Mouse (Mus musculus): Measurements from ENCODE around the gene Olfm2.
"Not testable (repeated sequence)": the region's sequence is repeated elsewhere in the genome, so short reads cannot be mapped to it uniquely, and the experiment has no call there.

Gene Olfm2

DNA sequence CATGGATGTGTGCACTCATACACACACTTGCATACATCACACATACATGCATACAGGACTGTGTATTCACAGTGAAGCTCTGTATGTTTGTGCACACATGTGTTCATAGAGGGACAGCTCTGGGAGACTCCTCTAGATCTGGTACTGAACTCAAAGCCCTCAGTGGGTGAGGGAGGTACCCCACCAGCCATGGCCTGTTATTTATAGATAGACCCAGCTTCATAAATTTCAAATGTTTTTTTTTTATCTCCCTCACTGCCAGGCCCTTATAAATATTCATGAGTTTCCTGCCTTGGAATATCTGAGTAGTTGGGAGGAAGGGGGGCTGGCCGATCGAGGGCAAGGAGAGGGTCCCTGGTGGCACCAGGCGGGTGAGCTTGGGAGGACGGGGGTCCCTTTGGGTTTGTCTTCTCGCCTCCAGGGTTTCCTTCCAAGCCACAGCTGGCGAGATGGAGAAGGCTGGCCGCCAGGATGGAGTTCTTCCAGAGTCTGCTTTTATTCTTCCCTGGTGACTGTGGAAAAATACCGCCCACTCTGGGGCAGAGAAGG is 42.2 kb downstream of the Olfm2 start:
- DNase-seq (ENCODE audit: inconsistent age in 2 of 2, low spot score in 1 of 2): no peak

DNA sequence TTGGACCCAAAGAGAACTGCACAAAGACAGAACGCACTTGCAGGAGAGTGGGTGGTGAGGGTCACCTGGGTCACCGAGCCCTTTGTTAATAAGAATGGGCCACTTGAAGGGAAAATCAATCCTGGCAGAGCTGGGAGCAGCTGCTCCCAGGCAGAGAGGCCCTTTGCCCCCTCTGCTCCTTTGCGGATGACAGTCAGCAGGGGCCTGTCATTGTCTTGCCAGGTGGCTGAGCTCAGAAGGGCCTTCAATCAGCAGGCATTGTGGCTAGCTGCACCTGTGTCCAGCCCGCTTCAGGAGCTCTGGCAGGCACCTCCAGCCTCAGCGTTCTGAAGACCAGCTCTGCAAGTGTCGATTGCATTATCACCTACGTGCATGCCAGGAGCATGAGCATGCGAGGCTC is 48.7 kb downstream of the Olfm2 start:
- no peak for DNase-seq (ENCODE audit: inconsistent age in 2 of 2, low spot score in 1 of 2)

DNA sequence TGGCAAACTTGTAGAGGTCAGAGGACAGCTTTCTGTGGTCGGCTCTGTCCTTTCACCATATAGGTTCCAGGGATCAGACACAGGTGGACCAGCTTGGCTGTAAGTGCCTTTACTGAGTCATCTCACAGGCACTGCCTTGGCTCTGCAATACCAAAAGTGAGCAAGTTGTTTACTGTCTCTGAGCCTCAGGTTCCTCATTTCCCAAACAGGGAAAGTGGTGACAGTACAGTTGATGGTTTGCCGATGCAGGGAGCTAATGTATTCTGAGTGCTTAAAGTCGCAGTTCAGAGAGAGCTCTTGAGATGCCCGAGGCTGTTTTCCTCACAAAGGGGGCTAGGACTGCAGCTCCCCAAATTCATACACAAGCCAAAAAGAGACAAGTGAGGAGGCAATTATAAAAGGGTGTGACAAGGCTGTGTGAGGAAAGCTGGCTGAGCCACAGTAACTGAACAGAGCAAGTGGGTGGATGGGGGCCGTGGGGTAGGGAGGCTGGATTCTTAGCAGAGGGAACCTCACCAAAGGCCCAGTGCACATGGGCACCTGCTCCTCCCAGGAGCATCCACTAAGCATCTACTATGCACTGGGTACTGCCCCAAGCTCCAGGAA is 49.9 kb downstream of the Olfm2 start:
- no peak for DNase-seq (ENCODE audit: inconsistent age in 2 of 2, low spot score in 1 of 2)

DNA sequence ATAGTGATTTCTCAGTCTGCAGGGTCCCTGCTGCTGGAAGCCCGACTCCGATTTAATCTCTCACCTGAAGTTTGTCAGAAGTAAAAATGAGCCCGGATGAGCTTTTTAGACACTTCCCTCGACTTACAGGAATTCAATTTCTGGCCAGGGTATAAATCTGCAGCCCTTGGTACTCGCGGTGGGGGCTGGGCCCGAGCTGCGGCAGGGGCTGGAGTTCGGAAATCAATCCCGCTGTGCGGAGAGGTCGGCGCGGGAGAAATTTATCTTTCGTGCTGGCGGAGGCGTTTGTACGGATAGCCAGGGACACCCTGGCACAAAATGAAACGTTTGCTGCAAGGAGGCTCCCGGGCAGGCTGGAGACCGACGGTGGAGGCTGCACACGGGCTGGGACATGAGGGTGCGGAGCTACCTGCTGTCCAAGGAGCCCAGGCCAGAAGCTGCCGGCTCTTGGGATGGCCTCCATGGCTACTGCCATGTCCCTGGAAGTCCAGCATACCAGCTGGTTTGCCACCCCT is 51.4 kb downstream of the Olfm2 start:
- peak; percentile 41 to 74 for DNase-seq (ENCODE audit: inconsistent age in 2 of 2, low spot score in 1 of 2)

DNA sequence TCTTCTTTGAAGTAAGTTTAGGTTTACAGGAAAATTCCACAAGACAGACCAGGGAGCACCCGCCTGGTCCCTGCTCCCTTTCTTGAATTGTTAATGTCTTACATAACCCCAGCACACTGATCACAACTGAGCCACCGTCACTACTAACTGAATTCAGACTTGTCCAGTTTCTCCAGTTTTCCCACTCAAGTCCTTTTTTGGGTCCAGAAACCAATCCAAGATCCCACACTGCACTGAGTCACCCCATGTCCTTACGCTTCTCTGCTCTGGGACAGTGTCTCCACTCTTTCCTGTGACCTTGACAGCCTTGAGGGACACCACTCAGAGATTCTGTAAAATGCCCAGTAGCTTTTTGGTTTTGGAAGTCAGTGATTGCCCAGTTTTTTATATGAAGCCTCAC is 53.3 kb downstream of the Olfm2 start:
- DNase-seq (ENCODE audit: inconsistent age in 2 of 2, low spot score in 1 of 2): peak; percentile 27 to 64

DNA sequence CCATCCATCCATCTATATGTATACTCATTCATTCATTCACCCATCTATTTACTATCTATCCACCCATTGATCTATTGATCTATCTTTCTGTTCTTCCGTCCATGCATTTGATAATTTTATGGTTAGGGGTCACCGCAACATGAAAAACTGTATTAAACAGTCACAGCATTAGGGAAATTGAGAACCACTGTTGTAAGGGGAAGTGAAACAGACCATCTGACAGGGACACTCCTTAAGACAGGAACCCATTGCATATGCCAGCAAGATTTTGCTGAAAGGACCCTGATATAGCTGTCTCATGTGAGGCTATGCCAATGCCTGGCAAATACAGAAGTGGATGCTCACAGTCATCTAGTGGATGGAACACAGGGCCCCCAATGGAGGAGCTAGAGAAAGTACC is 55.7 kb downstream of the Olfm2 start:
- not testable (repeated sequence) for DNase-seq (ENCODE audit: inconsistent age in 2 of 2, low spot score in 1 of 2)

DNA sequence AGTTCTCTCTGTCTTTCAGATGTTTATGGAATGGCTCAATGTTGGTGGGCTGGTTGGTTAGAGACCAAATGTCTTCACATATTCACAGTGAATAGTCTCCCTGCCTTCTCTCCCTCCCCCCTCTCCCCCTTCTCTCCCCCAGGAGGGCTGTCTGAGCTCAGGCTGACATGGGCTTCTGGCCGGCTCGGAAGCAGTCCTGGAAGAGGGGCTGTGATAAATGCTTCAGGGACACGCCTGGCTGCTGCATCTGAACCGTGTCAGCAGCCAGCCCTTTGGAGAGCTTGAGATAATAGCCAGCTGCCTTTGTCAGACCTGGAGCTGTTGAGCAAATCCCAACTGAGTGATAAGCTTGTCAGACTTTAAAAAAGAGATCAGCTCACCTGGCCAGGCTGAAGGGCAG is 56.2 kb downstream of the Olfm2 start:
- peak in 1 of 2 experiments; percentile 33 for DNase-seq (ENCODE audit: inconsistent age in 2 of 2, low spot score in 1 of 2)

DNA sequence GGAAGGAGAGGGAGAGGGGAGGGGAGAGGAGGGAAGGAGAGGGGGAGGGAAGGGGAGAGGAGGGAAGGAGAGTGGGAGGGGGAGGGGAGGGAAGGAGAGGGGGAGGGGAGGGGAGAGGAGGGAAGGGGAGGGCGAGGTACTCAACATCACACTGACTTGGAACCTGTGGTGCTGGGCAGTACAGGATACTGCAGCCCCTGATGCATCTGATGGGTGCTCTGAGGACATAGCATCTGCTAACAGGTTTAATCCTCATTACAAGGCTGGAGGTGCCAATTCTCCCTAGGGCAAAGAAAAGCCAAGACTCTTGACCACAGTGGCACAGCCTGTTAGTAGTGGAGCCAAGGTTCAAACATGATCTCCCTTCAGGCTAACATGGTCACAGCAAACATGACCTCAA is 56.7 kb downstream of the Olfm2 start:
- DNase-seq (ENCODE audit: inconsistent age in 2 of 2, low spot score in 1 of 2): no peak

DNA sequence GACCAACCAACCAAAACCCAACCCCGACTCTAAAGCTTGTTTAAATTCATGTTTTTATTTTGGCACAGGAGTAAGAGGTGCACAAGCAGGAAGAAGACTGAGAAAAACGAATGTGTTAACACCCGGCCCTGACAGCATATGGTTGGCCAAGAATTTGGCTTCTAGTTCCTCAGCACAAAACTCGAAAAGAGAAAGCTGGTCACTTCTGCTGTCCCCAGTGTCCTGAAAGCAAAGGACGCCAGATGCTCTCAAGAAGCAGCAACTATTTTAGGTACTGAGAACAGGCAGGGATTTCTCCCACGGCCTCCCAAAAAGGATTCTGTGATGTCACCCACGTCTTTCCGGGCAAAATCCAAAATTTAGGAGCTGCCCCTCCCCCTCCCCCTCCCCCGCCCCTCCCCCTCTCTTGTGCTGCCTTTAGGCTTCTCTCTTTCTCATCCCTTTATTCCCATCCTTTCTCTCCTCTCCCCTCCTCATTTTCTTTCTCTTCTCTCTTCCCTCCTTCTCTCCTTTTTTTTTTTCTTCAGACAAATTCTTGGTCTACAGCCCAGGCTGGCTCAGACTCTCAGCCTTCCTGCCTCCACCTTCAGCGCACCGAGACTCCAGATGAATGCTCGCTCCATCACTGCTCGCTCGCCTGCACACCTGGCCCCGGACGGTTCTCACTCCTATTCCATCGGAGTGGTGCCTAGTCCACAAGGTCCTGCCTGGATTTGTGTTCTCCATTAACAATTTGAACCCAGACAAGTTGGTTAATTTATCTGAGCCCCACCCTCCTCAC is 60.9 kb downstream of the Olfm2 start:
- no peak for DNase-seq (ENCODE audit: inconsistent age in 2 of 2, low spot score in 1 of 2)

DNA sequence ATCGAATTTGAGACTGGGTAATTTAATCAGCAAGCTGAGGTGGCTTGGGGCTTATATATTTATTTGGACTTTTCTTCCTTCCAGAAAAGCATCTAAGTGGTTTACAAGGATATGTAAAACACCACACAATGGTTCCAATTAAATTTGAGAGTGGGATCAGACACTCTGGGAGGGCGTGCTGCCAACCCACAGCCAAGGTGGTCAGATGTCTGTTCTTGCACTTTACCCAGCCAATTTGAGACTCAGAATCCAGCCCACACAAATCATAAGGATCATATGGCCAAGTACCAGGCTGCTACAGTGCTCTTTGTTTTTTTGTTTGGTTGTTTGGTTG is 63.8 kb downstream of the Olfm2 start:
- no peak for DNase-seq (ENCODE audit: inconsistent age in 2 of 2, low spot score in 1 of 2)

DNA sequence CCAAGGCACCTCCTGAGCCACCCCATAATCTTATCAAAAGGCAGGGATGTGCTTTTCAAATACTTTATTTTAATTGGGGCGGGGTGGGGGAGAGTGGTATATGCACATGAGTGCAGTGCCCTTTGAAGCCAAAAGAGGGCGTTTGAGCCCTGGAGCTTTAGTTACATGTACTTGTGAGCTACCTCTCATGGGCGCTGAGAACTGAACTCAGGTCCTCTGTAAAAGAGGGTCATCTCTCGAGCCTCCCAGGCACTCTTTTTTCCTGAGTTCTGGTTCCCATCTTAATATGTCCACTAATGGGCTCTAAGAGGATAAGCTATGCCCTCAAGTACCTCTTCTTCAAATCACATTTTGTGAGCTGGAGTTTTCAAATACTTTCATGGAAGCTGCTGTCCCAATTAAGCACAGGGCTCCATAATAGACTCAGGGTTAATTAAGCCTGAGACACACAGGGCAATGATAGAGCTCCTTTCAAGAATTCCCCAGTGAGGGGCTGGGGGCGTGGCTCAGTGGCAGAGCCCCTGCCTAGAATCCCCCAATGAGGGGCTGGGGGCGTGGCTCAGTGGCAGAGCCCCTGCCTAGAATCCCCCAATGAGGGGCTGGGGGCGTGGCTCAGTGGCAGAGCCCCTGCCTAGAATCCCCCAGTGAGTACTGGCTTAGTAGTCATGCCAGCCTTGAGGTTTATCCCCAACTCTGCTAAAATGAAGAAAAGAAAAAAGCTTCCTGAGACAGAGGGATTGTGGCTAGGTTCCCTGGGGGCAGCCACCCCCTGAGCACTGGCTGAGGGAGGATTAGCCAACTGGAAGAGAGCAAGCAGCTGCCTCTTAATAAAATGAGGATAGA is 64.4 kb downstream of the Olfm2 start:
- DNase-seq (ENCODE audit: inconsistent age in 2 of 2, low spot score in 1 of 2): no peak

DNA sequence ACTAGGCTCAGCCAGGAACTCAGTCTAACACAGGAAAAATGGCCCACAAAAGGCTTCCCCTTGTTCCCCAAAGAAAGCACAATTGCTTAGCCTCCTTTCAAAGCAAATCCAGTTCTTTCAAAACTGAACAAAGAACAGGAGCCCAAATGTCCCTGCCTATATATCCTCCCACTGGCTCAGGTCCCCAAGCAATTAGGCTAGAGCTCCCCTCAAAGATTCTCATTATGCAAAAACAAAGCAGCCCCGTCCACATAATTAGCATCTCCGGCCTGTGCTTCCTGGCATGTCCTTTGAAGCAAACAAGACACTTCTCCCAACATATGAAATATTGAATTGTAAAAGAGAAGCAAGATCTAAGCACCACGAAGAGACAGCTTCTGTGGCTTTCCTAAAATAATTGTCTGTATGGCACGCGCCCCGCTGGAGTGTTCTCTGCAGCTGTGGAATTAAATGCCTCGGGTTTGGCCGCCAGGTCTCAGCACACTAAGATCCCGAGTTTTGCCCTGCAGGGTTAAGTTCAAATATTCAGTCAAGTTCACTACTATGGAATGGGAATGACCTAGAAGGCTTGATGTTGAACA is 65.7 kb downstream of the Olfm2 start:
- DNase-seq (ENCODE audit: inconsistent age in 2 of 2, low spot score in 1 of 2): no peak

DNA sequence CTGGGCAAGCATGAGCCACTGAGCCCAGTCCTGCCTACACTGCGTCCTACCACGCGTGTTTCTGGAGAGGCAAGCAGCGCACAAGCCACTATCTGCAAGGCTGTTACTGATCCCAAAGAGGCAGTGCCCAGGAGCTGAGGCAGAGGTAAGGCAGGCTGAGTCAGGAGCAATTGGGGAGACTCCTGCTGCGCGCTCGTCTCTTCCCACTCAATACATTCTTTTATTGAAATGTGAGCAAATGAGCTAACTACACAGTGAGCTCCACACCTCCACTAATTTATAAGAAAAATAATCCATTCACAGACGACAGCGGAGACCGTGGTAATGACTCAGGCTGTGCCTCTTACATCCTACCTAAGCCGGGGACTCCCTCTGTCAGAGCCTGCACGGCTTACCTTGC is 68.3 kb downstream of the Olfm2 start:
- DNase-seq (ENCODE audit: inconsistent age in 2 of 2, low spot score in 1 of 2): no peak

DNA sequence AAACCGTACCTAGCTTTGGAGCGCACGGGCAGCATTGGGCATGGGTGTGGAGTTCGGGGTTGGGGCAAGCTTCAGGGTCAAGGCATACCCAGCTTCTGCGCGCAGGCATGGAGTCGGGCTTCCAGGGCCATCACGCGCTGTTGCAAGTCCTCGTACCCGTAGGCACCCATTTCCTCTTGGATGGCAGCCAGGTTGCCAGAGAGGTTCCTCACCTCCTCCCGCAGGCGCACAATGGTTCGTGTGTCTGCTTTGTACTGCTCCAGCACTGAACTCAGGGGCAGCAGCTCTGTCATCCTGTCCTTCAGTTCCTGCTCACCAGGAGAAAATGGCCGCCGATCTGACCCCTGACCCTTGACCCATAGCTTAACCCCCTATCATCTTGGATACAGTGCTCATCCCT is 74.1 kb downstream of the Olfm2 start:
- no peak for DNase-seq (ENCODE audit: inconsistent age in 2 of 2, low spot score in 1 of 2)

DNA sequence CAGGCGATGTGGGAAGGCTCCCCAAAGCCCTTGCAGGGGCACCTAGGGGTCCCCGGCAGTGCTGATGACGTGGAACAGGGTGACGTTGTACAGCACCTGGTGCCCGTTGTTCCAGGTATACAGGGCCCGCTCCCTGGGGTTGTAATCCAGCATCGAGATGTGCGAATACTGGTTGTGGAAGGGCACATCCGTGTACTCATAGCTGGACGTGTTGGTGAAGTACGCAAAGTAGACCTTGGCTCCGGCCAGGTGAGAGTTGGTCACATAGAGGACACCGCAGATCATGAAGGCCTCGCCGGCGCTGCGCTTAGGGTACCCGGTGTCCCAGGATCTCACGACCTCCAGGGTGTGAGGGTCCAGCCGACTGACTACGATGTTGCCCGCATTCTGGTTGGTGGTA is 78.1 kb downstream of the Olfm2 start:
- DNase-seq (ENCODE audit: inconsistent age in 2 of 2, low spot score in 1 of 2): no peak

DNA sequence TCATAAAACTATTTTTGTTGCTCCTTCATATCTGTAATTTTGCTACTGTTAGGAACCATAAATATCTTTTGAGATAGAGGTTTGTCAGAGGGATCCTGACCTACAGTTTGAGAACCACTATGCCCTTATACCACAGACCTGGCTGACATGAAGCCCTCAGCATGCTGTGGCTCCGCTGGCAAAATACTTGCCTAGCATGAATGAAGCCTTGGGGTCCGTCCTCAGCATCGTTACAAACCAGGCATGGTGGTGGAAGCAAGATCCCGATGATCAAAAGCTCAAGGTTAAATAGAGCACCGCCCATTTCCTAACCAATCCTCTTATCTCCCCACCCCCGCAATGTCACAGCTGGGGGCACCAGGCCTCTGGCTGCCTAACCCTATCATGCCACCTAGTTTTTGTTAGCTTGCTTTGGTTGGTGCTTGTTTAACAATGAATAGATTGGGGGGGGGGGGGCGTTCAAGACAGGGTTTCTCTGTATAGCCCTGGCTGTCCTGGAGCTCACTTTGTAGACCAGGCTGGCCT is 79.6 kb downstream of the Olfm2 start:
- DNase-seq (ENCODE audit: inconsistent age in 2 of 2, low spot score in 1 of 2): no peak

DNA sequence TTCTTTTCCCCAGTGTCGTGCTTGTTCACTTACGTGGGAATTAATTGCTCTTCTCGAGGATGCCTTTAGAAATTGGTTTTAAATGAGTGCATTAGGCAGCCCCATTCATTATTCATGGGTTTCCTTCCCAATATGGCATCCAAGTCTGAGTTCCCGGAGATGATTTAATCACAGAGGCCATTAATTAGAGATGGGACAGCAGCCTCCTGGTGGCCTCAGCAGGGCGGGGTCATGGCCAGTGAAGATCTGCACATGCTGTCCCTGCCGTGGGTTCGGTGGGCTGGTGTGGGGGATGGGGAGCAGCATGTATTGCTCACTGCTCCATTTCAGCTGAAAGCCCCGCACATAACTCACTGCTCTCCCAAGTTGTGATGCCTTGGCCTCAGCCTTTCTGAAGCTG is 80.2 kb downstream of the Olfm2 start:
- peak in 1 of 2 experiments; percentile 45 for DNase-seq (ENCODE audit: inconsistent age in 2 of 2, low spot score in 1 of 2)

DNA sequence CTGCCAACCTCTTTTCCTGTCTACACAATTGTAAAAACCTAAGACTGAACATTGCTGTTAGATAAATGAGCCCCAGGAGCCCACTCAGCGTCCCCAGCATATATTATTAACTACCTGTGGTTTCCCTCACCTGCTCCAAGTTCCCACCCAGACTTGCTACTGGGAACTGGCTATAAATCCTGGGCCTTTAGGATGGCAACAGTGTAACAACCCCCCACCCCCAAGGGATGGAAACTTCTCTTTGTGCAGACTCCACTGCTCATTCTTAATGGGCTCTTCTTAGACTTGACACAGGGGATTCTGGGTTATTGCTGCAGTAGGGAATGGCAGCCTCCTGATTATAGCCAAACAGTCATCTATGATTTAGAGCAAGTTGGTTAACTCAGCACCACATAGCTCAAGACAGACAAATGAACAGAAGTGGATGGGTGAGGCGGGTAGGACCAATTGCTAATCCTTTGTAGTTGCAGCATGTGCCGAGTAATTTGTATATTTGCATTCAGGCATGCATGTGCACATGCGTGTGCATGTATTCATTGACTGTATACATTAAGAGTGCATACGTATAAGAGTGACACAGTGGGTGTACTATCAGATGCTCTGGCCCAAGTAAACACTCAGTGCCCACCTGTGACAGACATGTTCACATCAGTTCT is 81.0 kb downstream of the Olfm2 start:
- DNase-seq (ENCODE audit: inconsistent age in 2 of 2, low spot score in 1 of 2): no peak

DNA sequence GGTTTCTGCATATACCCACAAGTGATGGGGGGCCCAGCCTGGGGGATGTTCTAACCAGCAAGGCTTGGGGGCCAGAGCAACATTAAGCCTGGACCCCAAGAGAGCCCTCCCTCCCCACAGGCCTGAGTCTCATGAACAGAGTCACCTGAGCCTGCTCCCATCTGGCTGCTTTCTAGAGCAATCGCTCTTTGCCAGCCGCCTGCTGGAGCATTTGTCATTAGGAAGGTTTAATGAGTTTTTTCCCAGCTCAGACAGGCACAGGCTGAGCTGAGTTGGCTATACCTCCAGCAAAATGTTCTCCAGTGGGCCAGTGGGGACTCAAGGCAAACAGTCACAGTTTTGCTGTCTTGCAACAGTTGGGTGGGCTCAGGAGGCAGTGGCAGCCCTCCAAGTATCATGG is 81.8 kb downstream of the Olfm2 start:
- DNase-seq (ENCODE audit: inconsistent age in 2 of 2, low spot score in 1 of 2): no peak

DNA sequence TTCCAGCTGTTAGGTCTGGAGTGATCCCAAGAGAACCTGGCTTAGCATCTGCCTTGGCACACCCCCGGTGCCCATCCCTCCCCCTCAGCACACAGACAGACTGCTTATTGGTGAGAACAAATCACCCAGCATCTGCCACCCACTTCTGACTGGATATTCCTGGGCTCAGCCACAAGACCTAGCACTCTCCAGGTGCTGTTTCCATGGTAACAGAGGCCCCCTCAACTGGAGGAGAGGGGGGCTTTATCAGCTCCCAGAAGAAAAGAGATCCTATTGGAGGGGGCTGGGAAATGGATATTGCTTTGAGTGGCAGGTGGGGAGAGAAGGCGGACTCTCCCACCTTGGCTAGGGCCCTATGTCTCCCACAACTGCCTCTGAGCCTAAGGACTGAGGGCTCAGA is 82.2 kb downstream of the Olfm2 start:
- no peak for DNase-seq (ENCODE audit: inconsistent age in 2 of 2, low spot score in 1 of 2)

DNA sequence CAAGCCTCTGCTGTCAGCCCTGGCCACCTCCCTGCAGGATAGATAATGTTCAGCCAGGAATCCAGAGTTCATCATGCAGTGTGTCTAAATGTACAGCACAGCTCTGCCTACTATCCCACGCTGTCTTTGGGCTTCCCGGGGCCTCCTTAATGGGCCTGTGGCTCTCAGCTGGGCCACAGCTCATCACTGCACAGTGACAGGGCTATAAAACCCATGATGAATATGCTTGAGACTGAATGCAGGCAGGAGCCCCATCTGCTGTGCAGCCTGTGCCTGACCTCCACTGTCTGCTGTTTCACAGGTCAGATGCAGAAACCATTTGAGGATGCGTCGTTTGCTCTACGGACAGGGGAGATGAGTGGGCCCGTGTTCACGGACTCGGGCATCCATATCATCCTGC is 83.3 kb downstream of the Olfm2 start:
- no peak for DNase-seq (ENCODE audit: inconsistent age in 2 of 2, low spot score in 1 of 2)

All from adrenal gland, adult (tissue).